In the genomic region with DNA sequence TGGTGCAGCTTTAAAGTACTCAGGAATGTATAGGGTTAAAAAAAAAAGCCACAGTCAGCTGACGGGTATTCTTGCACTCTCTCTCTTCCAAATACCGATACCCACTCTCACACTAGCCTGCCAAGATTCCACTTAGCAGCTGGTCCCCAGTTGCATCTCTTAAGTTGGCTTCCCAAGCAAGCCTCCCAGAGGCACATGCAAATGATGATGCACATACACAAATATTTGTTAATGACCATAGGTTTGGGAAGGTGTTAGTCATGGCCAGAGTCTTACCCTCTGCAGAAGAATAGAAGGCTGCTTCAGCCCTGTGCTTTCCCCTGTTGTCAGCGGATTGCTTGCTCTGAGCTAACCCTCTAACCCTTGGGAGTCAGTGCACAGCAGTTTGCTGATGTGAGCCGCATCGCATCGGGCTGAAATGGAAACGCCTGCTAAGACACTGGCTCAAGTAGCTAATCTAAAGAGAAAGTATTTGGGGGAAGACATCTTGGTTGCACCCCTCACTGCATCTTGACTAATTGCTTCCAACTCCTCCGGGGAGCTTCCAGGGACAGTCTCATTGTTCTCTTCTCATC, we compare ENCODE assay signal across 8 mouse cellular contexts. TPM values are rescaled to one million over a fixed set of nuclear protein-coding genes. Genes with fewer than 3 reads are reported as not detected.
DNase-seq lines count a peak whose midpoint lies in the region; ATAC-seq and TF ChIP-seq lines count a peak whose summit lies in the region.

No protein-coding gene starts in this region.

- H3K27ac ChIP-seq in hindbrain, postnatal 0 days = peak overlapping the region; percentile 60; the same call in 1 of the 2 replicates
- H3K27ac ChIP-seq in midbrain, embryonic 12.5 days (replicated peaks) = no peak overlapping the region

- H3K4me1 ChIP-seq in megakaryocyte, embryonic 14.5 days = peaks cover 30% of the 10 kb centered on the region
- H3K4me1 ChIP-seq in hindbrain, postnatal 0 days (ENCODE audit: insufficient read depth, low read length) = no peaks in the 10 kb centered on the region
- peaks cover 11% of the 10 kb centered on the region for H3K4me1 ChIP-seq in midbrain, embryonic 12.5 days

- H3K36me3 ChIP-seq in megakaryocyte, embryonic 14.5 days (replicated peaks; ENCODE audit: low read length) = no peaks in the 10 kb centered on the region
- no peaks in the 10 kb centered on the region for H3K36me3 ChIP-seq in hindbrain, postnatal 0 days (ENCODE audit: insufficient read depth, low read length)
- no peaks in the 10 kb centered on the region for H3K36me3 ChIP-seq in midbrain, embryonic 12.5 days

- ATAC-seq in megakaryocyte, adult 5-6 weeks (ENCODE audit: poor library complexity, severe bottlenecking) = no peak
- peak; percentile 92 for ATAC-seq in hindbrain, postnatal 0 days
- ATAC-seq in midbrain, embryonic 12.5 days (ENCODE audit: low FRiP score, low read depth) = peak; percentile 74

- peak; percentile 58 to 80 for DNase-seq in frontal cortex, adult 2 months (ENCODE audit: extremely low spot score in 1 of 2, low spot score in 1 of 2)
- DNase-seq in hindbrain, postnatal 0 days (ENCODE audit: low spot score) = peak; percentile 74
- no peak for DNase-seq in B cell, adult 2 months
- no peak for DNase-seq in cerebellum, adult 9-11 months
- no peak for DNase-seq in thymus, postnatal 36 days

- TF ChIP-seq CTCF in hindbrain, postnatal 0 days (IDR thresholded peaks at IDR 0.05; ENCODE audit: low read depth) = no peak

- peaks cover 4% of the 10 kb centered on the region for H3K27me3 ChIP-seq in megakaryocyte, embryonic 14.5 days (replicated peaks)
- no peaks in the 10 kb centered on the region for H3K27me3 ChIP-seq in hindbrain, postnatal 0 days (ENCODE audit: insufficient read depth, low read length)
- no peaks in the 10 kb centered on the region for H3K27me3 ChIP-seq in midbrain, embryonic 12.5 days

- peak overlapping the region; percentile 33 for H3K9ac ChIP-seq in hindbrain, postnatal 0 days (replicated peaks; ENCODE audit: low read length)
- H3K9ac ChIP-seq in midbrain, embryonic 12.5 days (replicated peaks) = no peak overlapping the region

- peak overlapping the region; percentile 62 for H3K4me2 ChIP-seq in hindbrain, postnatal 0 days (ENCODE audit: low read depth, low read length)
- peak overlapping the region; percentile 44 for H3K4me2 ChIP-seq in midbrain, embryonic 12.5 days (replicated peaks)

- peak overlapping the region; percentile 30 for H3K4me3 ChIP-seq in megakaryocyte, embryonic 14.5 days (replicated peaks)
- peak overlapping the region; percentile 45 for H3K4me3 ChIP-seq in hindbrain, postnatal 0 days (ENCODE audit: low read length)
- peak overlapping the region; percentile 22 for H3K4me3 ChIP-seq in midbrain, embryonic 12.5 days

- WGBS in hindbrain, postnatal 0 days = 2% methylated on average over 8 of the region's 8 CpGs
- WGBS in midbrain, embryonic 12.5 days = 2% methylated on average over 8 of the region's 8 CpGs

- H3K9me3 ChIP-seq in megakaryocyte, embryonic 14.5 days = no peaks in the 10 kb centered on the region
- no peaks in the 10 kb centered on the region for H3K9me3 ChIP-seq in hindbrain, postnatal 0 days (ENCODE audit: low read length)
- no peaks in the 10 kb centered on the region for H3K9me3 ChIP-seq in midbrain, embryonic 12.5 days

RNA-seq across cellular contexts. Expression of a gene that starts 39.4 kb away (rescaled TPM):
- polyA plus RNA-seq in megakaryocyte, embryonic 14.5 days (2012; ENCODE audit: insufficient read depth, low replicate concordance) = 0.41 TPM in 1 of 2 replicates, not detected in the other
- total RNA-seq in megakaryocyte, adult 5-6 weeks (2015) = not detected in 2 replicates
- not detected in 2 replicates for total RNA-seq in megakaryocyte, adult 5-6 weeks (2017)
- polyA plus RNA-seq in frontal cortex, adult 2 months (2012; rRNA removed) = 0.62 and 0.67 TPM in 2 replicates
- total RNA-seq in hindbrain, postnatal 0 days (2014; rRNA removed) = 0.36 and 0.89 TPM in 2 replicates
- polyA plus RNA-seq in hindbrain, postnatal 0 days (2015; fragmentation: Nextera tagmentation; extraction: Ambion mirVana) = 0.89 and 1.2 TPM in 2 replicates
- 3.0 and 3.2 TPM in 2 replicates for polyA plus RNA-seq in midbrain, embryonic 12.5 days (2016; fragmentation: Nextera tagmentation; extraction: Ambion mirVana)

RNA-seq across cellular contexts. Expression of a gene that starts 55.6 kb away (rescaled TPM):
- polyA plus RNA-seq in megakaryocyte, embryonic 14.5 days (2012; ENCODE audit: insufficient read depth, low replicate concordance) = 17.3 and 18.7 TPM in 2 replicates
- total RNA-seq in megakaryocyte, adult 5-6 weeks (2015) = 74.9 and 89.1 TPM in 2 replicates
- 47.2 and 52.6 TPM in 2 replicates for total RNA-seq in megakaryocyte, adult 5-6 weeks (2017)
- 126 and 139 TPM in 2 replicates for polyA plus RNA-seq in frontal cortex, adult 2 months (2012; rRNA removed)
- total RNA-seq in hindbrain, postnatal 0 days (2014; rRNA removed) = 73.6 and 97.2 TPM in 2 replicates
- 23.5 and 25.6 TPM in 2 replicates for polyA plus RNA-seq in hindbrain, postnatal 0 days (2015; fragmentation: Nextera tagmentation; extraction: Ambion mirVana)
- 58.1 and 70.6 TPM in 2 replicates for polyA plus RNA-seq in midbrain, embryonic 12.5 days (2016; fragmentation: Nextera tagmentation; extraction: Ambion mirVana)

Comparison
In these comparisons a context has a peak if more than half of its experiments do, and no peak if none do; other contexts are left out.
1. DNase-seq: peak in frontal cortex, adult 2 months (2 of 2) and hindbrain, postnatal 0 days (single experiment); none in B cell, adult 2 months (0 of 2), cerebellum, adult 9-11 months (single experiment) and thymus, postnatal 36 days (0 of 2).
2. Peak in every context shown above with its lines, with median percentiles within 50 percentile points of each other: H3K4me3 ChIP-seq.